Comparison of ENCODE assay signal across 13 mouse cellular contexts in genomic region chr16:55582906-55583305, GRCm38 (mm10).
"Had no signal": no experiment of that assay in that cellular context is flagged by ENCODE, and none has a peak within 500 bp of the region (broad histone marks: within the 10 kb centered on the region; RNA-seq: fewer than 3 reads in every experiment).

No protein-coding gene starts in this region.

- ATAC-seq: midbrain, embryonic 13.5 days had no signal

- H3K27me3 ChIP-seq: liver, embryonic 15.5 days; midbrain, embryonic 13.5 days; neural tube, embryonic 15.5 days; stomach, embryonic 15.5 days had no signal

- H3K36me3 ChIP-seq: limb, embryonic 10.5 days; liver, embryonic 15.5 days; midbrain, embryonic 13.5 days; neural tube, embryonic 15.5 days; stomach, embryonic 15.5 days had no signal

- H3K4me2 ChIP-seq: liver, embryonic 11.5 days; liver, embryonic 15.5 days; midbrain, embryonic 13.5 days; neural tube, embryonic 15.5 days; stomach, embryonic 15.5 days had no signal

- H3K9me3 ChIP-seq: limb, embryonic 10.5 days; liver, embryonic 15.5 days; midbrain, embryonic 13.5 days; neural tube, embryonic 15.5 days; stomach, embryonic 15.5 days had no signal

- H3K27ac ChIP-seq: left cerebral cortex, adult 2 months; limb, embryonic 10.5 days; liver, embryonic 15.5 days; midbrain, embryonic 13.5 days; neural tube, embryonic 15.5 days; stomach, embryonic 15.5 days had no signal

- H3K4me1 ChIP-seq: limb, embryonic 10.5 days; liver, embryonic 15.5 days; midbrain, embryonic 13.5 days; neural tube, embryonic 15.5 days; stomach, embryonic 15.5 days had no signal

- H3K4me3 ChIP-seq: left cerebral cortex, adult 2 months; limb, embryonic 10.5 days; liver, embryonic 15.5 days; midbrain, embryonic 13.5 days; neural tube, embryonic 15.5 days; stomach, embryonic 15.5 days had no signal

- DNase-seq: kidney, postnatal 10 days; kidney, postnatal 4 days; lung, adult 2 months; lung, postnatal 10 days; spleen, adult 18-20 months; thymus, postnatal 36 days had no signal

- H3K9ac ChIP-seq: liver, embryonic 15.5 days; midbrain, embryonic 13.5 days; neural tube, embryonic 15.5 days; stomach, embryonic 15.5 days had no signal
